Mouse (Mus musculus): ENCODE measurements around the gene Mblac2.

Mblac2 gene

GRCm38 (mm10) chr13:81740898-81741297 is 29.8 kb downstream of the Mblac2 start:
- DNase-seq, result no peak

GRCm38 (mm10) chr13:81743391-81744091 is 32.4 kb downstream of the Mblac2 start:
- DNase-seq, result no peak

- no peak for DNase-seq
Observed at GRCm38 (mm10) chr13:81744092-81744396, 32.9 kb downstream of the Mblac2 start.

GRCm38 (mm10) chr13:81754878-81755277 is 43.7 kb downstream of the Mblac2 start:
- no peak for DNase-seq

GRCm38 (mm10) chr13:81755324-81755723 is 44.2 kb downstream of the Mblac2 start:
- DNase-seq, result no peak

- DNase-seq, result no peak
Observed at GRCm38 (mm10) chr13:81757058-81757660, 46.0 kb downstream of the Mblac2 start.

- peak; percentile 41 to 64 for DNase-seq
Observed at GRCm38 (mm10) chr13:81760379-81760778, 49.2 kb downstream of the Mblac2 start.

GRCm38 (mm10) chr13:81761566-81762186 is 50.5 kb downstream of the Mblac2 start:
- DNase-seq, result peak; percentile 46 to 47

GRCm38 (mm10) chr13:81764173-81764572 is 53.0 kb downstream of the Mblac2 start:
- DNase-seq, result no peak

GRCm38 (mm10) chr13:81767038-81767659 is 56.0 kb downstream of the Mblac2 start:
- peak; percentile 43 to 78 for DNase-seq

GRCm38 (mm10) chr13:81776217-81776616 is 65.1 kb downstream of the Mblac2 start:
- no peak for DNase-seq

GRCm38 (mm10) chr13:81782475-81782874 is 71.3 kb downstream of the Mblac2 start:
- DNase-seq, result no peak

- peak; percentile 94 for DNase-seq
Observed at GRCm38 (mm10) chr13:81782971-81783404, 71.8 kb downstream of the Mblac2 start, which contains the start of gene Cetn3. TSS of gene Cetn3 (plus strand) at chr13:81783077.

GRCm38 (mm10) chr13:81783405-81784342 is 72.5 kb downstream of the Mblac2 start:
- DNase-seq, result peak; percentile 97 to 98

- no peak for DNase-seq
Observed at GRCm38 (mm10) chr13:81785766-81786480, 74.8 kb downstream of the Mblac2 start.

- DNase-seq, result no peak
Observed at GRCm38 (mm10) chr13:81790160-81790559, 79.0 kb downstream of the Mblac2 start.

- no peak for DNase-seq
Observed at GRCm38 (mm10) chr13:81791861-81792260, 80.7 kb downstream of the Mblac2 start.

GRCm38 (mm10) chr13:81793850-81794249 is 82.7 kb downstream of the Mblac2 start:
- no peak for DNase-seq

- DNase-seq, result no peak
Observed at GRCm38 (mm10) chr13:81801121-81801520, 90.0 kb downstream of the Mblac2 start.

Measured in kidney, adult 8-10 months (tissue).